8 mouse cellular contexts compared by ENCODE assay signal in the genomic region with DNA sequence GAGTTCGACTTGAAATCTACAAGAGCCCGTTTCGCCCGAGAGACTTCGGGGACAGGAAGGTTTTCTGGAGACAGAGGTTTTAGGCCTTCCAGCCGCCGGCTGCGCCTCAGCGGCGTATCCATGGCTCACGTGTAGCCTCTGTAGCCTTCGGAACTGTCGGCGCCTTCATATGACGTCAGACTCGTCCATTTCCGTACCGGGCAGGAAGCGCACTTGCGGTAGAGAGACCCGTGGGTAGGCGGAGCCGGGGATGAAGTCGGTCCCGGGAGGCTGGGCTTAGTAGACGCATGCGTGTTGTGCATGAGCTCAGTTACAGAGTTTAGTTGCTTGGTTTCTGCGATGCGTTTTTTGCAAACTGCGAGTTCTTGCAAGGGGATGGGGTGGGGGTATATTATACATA. TPM values are rescaled to one million over a fixed set of nuclear protein-coding genes. Genes with fewer than 3 reads are reported as not detected.
DNase-seq lines count a peak whose midpoint lies in the region; ATAC-seq lines count a peak whose summit lies in the region.

A gene (minus strand): TSS at position 155 of the 400 bp plus-strand sequence.

- H3K27ac ChIP-seq in brown adipose tissue, adult 24 weeks (replicated peaks; ENCODE audit: low read depth, low read length) = 0 out of 2 replicates have a peak within 1 kb of the TSS, but pooled peaks have one; percentile 30
- peak within 1 kb of the TSS; percentile 51 for H3K27ac ChIP-seq in heart, embryonic 13.5 days (replicated peaks)
- peak within 1 kb of the TSS; percentile 72 for H3K27ac ChIP-seq in liver, embryonic 12.5 days
- H3K27ac ChIP-seq in stomach, embryonic 15.5 days = peak within 1 kb of the TSS; percentile 55; the same call in 1 of the 2 replicates

- under 1% methylated on average over 30 of the region's 30 CpGs for WGBS in heart, embryonic 13.5 days
- WGBS in liver, embryonic 12.5 days (ENCODE audit: insufficient replicate concordance) = 0% methylated on average over 30 of the region's 30 CpGs
- under 1% methylated on average over 30 of the region's 30 CpGs for WGBS in stomach, embryonic 15.5 days

- H3K9ac ChIP-seq in heart, embryonic 13.5 days = peak within 1 kb of the TSS; percentile 91
- peak within 1 kb of the TSS; percentile 87 for H3K9ac ChIP-seq in liver, embryonic 12.5 days
- peak within 1 kb of the TSS; percentile 89 for H3K9ac ChIP-seq in stomach, embryonic 15.5 days

- no peaks in the 10 kb centered on the region for H3K27me3 ChIP-seq in heart, embryonic 13.5 days (replicated peaks)
- H3K27me3 ChIP-seq in liver, embryonic 12.5 days (replicated peaks) = peaks cover 11% of the 10 kb centered on the region
- no peaks in the 10 kb centered on the region for H3K27me3 ChIP-seq in stomach, embryonic 15.5 days (replicated peaks)

- 0 out of 2 replicates have a peak, but pooled peaks cover 7% of the 10 kb centered on the region for H3K4me1 ChIP-seq in brown adipose tissue, adult 24 weeks (ENCODE audit: control insufficient read depth, insufficient read depth, insufficient read length, low read length)
- peaks cover 52% of the 10 kb centered on the region for H3K4me1 ChIP-seq in heart, embryonic 13.5 days
- peaks cover 48% of the 10 kb centered on the region for H3K4me1 ChIP-seq in liver, embryonic 12.5 days
- H3K4me1 ChIP-seq in stomach, embryonic 15.5 days = peaks cover 40% of the 10 kb centered on the region

- peak within 1 kb of the TSS; percentile 94 for H3K4me3 ChIP-seq in brown adipose tissue, adult 24 weeks (ENCODE audit: insufficient read depth, low read depth, low read length)
- H3K4me3 ChIP-seq in heart, embryonic 13.5 days = peak within 1 kb of the TSS; percentile 69
- peak within 1 kb of the TSS; percentile 76 for H3K4me3 ChIP-seq in liver, embryonic 12.5 days
- H3K4me3 ChIP-seq in stomach, embryonic 15.5 days (replicated peaks) = peak within 1 kb of the TSS; percentile 76

- DNase-seq in CD4-positive, CD25-positive, alpha-beta regulatory T cell, adult 2 months (ENCODE audit: low read depth, low spot score) = peak; percentile 99
- DNase-seq in fat pad, adult 2 months (ENCODE audit: extremely low read depth, low read depth, low spot score) = peak; percentile 84
- DNase-seq in kidney, postnatal 10 days = peak; percentile 99
- peak; percentile 94 to 95 for DNase-seq in natural killer cell, adult 2 months (ENCODE audit: low spot score in 2 of 2)

- H3K36me3 ChIP-seq in heart, embryonic 13.5 days = peaks cover 24% of the 10 kb centered on the region
- H3K36me3 ChIP-seq in liver, embryonic 12.5 days = peaks cover 27% of the 10 kb centered on the region
- peaks cover 12% of the 10 kb centered on the region for H3K36me3 ChIP-seq in stomach, embryonic 15.5 days

- no peaks in the 10 kb centered on the region for H3K9me3 ChIP-seq in heart, embryonic 13.5 days
- no peaks in the 10 kb centered on the region for H3K9me3 ChIP-seq in liver, embryonic 12.5 days (replicated peaks)
- no peaks in the 10 kb centered on the region for H3K9me3 ChIP-seq in stomach, embryonic 15.5 days

- H3K4me2 ChIP-seq in heart, embryonic 13.5 days = peak within 1 kb of the TSS; percentile 96
- peak within 1 kb of the TSS; percentile 88 for H3K4me2 ChIP-seq in liver, embryonic 12.5 days
- peak within 1 kb of the TSS; percentile 95 for H3K4me2 ChIP-seq in stomach, embryonic 15.5 days

- peak; percentile 90 for ATAC-seq in heart, embryonic 13.5 days (ENCODE audit: extremely low read depth, insufficient number of reproducible peaks, low FRiP score, low TSS enrichment)
- peak; percentile 96 for ATAC-seq in liver, embryonic 12.5 days
- peak; percentile 94 for ATAC-seq in stomach, embryonic 15.5 days (ENCODE audit: insufficient read depth, low FRiP score, low read depth)

RNA-seq across cellular contexts. Expression of the gene that starts here (rescaled TPM):
- polyA plus RNA-seq in brown adipose tissue, adult 24 weeks (2012; ENCODE audit: insufficient read depth, insufficient read length, missing spikeins) = 3.8 and 4.0 TPM in 2 replicates
- polyA plus RNA-seq in heart, embryonic 13.5 days (2015; fragmentation: Nextera tagmentation; extraction: Ambion mirVana) = 18.8 and 19.9 TPM in 2 replicates
- 31.9 and 32.9 TPM in 2 replicates for polyA plus RNA-seq in liver, embryonic 12.5 days (2016; fragmentation: Nextera tagmentation; extraction: Ambion mirVana)
- polyA plus RNA-seq in stomach, embryonic 15.5 days (2015; fragmentation: Nextera tagmentation; extraction: Ambion mirVana) = 26.1 and 27.9 TPM in 2 replicates

Comparison
In these comparisons a context has a peak if more than half of its experiments do, and no peak if none do; other contexts are left out.
1. Peak in every context shown above with its lines: DNase-seq, ATAC-seq, H3K4me3 ChIP-seq and H3K27ac ChIP-seq.